Mouse (Mus musculus): ENCODE results near the gene Mrpl38.

Gene Mrpl38

DNA sequence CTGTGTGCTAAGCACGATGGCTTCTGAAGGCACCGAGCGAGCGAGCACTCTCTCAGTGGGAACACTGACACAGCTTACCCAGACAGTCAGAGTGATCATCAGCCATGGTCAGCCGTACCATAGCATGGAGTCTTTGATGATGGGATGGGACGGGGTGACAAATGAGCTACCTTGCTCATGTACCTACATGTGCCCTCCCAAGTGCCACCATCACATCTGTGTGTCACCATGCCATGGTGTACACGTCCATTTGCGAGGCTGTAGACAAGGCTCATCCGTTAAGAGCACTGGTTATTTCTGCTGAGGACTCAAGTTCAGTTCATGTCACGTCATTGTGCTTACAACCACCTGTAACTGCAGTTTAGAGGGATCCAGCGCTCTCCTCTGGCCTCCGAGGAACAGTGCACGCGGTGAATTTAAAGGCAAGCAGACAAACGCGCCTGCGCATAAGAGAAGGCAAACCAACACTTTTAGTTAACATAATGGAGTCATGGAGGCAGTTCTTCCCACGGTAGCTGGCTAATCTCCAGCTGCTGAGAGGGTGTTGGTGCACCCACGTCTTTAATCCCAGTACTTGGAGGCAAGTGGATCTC is 27.0 kb downstream of the Mrpl38 start:
- DNase-seq (ENCODE audit: low spot score in 2 of 2) = no peak

DNA sequence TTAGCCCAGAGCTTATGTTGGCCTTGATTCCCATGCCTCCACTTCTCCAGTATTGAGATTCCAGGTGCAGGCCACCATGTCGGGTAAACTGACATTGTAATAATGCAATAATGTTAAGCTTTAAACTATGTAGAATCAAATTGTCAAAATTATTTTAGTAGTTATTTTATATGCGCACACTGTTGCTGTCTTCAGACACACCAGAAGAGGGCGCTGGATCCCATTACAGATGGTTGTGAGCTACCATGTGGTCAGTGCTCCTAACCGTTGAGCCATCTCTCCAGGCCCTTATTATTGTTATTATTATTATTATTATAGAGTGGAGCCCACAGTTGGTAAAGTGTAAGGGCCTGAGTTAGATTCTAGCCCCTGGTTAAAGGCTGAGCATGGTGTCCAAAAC is 27.6 kb downstream of the Mrpl38 start:
- no peak for DNase-seq (ENCODE audit: low spot score in 2 of 2)

DNA sequence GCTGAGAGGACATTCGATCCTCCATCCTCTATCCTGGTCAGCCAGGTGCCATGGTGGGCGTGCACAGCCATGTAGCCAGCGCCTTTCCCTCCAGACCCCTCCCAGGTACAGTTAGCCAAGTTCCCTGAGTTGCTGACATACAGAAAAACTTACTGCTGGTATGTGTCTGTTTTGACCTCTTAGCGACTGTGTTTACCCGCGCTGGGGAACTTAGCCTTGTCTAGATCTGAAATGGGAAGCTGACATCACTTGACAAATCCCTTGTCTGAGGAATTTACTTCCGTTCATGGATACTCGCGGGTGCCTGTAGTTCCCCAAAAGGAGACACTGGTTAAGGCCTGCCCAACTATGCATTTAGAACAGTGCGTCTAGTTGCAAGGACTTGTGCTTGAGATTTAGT is 28.1 kb downstream of the Mrpl38 start:
- DNase-seq (ENCODE audit: low spot score in 2 of 2) = no peak

DNA sequence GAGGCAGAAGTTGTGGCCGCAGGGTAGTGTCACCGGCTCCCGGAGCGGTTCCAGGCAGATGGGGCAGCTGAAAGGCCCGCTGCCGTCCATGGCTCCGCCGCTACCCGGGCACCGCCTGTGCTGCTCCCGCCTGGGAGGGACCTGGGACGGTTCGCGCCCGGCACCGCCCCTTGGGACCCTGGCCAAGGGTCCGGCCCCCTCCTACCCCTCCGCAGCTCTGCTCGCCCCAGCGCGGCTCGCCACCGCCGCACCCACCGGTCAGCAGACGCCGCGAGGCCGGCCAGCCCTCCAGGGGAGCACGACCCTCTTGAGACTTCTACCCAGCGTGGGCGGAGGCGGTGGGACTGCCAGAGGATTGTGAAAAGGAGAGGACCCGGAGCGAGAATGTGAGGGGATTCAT is 28.5 kb downstream of the Mrpl38 start:
- no peak for DNase-seq (ENCODE audit: low spot score in 2 of 2)

DNA sequence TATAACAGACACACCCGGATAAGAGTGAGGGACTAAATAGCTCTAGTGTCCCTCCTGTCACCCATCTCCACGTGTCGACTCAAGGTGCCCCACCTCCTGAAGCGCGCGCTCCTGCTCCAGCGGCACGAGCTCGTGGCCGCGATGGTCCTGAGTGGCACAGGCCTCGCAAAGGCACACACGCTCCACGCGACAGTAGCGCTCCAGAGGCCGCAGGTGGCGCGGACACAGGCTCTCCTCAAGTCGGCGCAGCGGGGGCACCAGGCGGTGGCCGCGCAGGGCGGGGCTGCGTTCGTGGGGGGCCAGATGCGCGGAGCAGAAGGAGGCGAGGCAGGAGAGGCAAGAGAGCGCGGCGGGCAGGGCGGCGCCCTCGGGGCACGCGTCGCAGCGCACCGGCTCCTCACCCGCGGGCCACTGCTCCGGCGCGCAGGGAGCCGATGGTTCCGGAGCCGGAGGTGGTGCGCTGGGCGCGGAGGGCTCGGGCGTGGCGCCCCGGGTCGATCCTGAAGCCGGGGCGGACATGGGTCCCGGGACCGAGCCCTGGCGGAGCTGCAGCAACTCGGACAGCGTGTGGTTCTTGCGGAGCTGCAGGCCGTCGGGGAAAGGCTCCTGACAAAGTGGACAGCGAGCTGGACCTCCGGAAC is 29.1 kb downstream of the Mrpl38 start:
- DNase-seq (ENCODE audit: low spot score in 2 of 2) = no peak

DNA sequence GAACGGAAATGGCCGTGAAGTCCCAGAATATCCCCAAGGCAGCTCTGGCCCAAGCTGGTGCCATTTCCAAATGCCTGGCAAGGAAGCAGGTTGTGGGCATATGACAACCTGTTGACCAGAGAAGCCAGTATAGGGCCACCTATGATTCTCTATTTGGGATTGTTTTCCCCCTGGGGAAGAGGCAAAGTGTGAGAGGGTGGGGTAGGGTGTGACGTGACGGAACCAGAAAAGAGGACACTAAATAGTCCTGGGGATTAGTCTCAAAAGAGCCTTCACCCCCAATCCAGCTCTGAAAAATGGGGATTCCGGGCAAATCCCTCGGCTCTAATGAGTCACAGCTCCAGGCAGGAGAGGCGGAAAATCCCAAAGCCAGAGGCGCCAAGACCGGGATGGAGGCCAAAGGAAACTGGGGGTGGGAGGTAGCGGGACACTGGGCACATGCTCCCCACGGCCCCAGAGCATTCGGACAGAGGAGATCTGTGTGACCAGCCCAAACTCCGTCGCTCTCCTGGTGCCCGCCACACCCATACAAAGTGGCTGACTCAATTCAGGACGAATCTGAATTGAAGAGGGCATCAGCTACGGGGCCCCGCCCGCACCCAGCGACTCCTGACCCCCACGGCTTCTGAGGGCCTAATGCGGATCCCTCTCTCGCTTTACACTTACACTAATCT is 30.1 kb downstream of the Mrpl38 start:
- DNase-seq (ENCODE audit: low spot score in 2 of 2) = no peak

DNA sequence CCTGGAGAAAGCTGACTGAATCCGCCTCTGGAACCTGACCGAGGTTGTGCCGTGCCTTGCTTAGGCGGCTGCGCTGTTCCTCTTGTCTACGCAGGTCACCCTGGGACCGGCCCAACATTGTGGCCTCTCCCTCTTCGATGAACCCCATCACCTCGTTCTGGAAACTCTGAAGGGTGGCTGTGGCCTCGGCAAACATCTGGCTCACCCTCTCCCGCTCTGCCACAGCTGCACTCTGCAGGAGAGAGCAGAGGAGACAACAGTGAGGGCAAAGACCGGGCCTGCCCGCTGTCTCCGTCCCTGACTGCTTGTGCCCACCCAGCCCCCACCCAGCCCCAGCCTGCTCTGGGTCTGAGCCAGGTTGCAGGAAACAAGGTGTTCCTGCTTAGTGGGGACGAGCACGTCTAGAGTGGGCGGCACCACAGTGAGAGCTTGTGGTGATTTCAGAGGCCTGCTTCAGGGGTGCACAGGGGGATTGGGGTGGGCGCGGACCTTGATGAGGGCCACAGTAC is 30.8 kb downstream of the Mrpl38 start:
- no peak for DNase-seq (ENCODE audit: low spot score in 2 of 2)

DNA sequence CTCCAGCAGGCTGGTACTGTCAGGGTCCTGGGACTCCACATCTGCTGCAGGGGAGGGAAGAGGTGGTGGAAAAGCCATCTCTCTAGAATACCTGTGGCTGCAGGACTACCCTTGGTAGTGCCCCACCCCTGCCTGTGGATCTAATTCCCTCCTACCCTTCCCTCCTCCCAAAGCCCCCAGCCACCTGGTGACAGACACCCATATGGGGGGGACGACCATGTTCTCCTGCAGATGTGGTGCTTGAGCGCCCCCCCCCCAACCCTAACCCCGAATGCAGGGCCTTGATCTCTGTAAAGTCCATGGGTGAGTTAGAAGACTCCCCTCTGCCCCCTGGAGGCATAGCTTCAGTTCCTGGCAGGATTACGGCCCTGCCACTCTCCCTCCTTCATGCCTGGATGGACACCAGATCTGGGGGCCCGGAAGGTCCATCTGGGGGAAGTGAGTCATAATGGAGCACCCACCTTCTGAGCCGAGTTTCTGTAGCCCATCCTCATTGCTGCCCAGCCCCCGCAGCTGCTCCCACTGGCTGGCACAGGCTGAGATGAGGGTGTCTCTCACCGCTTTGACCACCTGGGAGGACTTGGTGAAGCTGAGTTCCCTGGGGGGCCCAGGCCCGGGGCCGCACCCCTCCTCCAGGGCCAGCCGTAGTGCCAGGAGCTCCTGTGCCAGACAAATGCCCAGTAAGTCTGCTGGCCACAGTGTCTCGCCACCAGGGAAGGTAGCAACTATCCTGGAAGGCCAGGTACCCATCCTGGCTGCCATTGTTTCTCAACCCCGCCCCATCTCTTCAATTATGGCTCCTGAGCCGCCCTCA is 31.5 kb downstream of the Mrpl38 start:
- DNase-seq (ENCODE audit: low spot score in 2 of 2) = no peak

DNA sequence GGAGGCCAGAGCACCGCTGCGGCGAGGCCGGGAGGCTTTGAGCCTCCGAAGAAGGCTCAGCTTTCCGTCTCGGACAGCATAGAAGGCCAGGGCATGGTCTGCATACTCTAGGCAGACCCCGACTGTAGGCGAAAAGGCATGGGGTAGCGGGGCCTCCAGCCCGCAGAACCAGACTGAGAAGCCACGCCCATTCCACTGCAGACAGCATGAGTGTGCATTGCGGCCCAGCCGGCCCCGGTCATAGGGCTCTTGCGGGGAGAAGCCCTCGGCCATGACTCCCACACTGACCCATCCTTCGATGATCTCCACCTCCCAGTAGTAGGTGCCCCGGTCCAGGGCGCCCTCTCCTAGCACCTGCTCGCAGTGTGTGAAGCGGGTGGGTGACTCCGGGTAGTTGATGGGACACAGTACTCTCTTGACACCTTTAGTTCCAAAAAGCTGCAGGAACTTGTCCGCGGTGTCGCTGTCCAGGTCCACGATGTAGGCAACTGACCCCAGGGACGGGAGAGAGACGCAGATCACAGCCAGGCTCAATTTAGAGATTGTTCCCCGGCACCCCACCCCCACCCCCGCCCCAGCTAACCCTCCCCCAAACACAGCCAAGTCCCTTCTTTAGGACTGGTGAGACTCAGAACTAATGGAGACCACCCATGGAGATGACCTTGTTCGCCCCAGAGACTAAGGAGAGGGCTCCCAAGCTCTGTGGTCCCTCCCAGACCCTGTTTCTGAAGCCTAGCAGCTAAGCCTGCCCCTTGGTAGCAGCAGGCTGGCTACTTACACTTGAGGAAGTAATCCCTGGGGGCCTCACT is 32.3 kb downstream of the Mrpl38 start:
- DNase-seq (ENCODE audit: low spot score in 2 of 2) = no peak

DNA sequence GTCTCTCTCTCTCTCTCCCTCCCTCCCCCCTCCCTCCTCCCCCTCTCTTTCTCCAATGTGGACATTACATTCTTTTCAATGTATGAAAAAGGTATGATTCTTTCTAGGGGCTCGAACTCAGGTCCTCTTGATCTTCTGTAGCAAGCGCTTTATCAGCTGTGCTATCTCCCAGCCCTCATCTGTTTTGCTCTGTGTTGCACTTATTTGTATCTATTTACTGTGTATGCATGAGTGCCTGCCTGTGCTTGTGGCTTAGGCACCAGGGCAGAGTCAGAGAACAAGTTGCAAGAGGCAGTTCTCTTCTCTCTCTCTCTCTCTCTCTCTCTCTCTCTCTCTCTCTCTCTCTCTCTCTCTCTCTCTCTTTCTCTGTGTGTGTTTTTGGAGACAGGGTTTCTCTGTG is 33.6 kb downstream of the Mrpl38 start:
- DNase-seq (ENCODE audit: low spot score in 2 of 2) = no peak

DNA sequence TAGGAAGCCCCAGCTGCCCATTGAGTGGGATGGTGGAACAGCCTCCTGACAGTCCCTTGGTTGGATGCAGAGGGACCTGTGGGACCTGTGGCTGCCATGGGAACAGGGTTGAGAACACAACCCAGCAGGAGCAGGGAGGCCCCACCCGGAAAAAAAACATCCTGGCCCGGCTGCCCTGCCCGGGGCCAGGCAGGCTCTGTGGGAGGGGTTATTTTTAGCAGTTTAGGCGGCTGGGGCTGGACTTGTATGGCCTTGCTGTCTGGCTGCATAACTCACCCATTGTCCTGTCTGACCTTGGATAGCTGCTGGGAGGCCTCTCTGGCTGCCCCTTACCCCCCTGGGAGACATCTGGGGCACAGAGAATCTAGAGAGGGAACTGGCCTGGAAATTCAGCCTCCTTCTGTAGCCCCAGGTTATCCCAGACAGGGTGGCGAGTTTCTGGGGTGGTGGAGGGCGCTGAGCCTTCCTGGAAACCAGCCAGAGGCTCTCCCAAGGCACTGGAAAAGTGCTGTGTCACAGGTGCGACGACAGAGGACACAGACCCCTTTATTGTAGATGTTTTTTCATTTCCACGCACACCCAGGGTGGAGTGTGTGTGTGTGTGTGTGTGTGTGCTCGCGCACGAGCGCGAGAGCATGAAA is 34.5 kb downstream of the Mrpl38 start:
- no peak for DNase-seq (ENCODE audit: low spot score in 2 of 2)

DNA sequence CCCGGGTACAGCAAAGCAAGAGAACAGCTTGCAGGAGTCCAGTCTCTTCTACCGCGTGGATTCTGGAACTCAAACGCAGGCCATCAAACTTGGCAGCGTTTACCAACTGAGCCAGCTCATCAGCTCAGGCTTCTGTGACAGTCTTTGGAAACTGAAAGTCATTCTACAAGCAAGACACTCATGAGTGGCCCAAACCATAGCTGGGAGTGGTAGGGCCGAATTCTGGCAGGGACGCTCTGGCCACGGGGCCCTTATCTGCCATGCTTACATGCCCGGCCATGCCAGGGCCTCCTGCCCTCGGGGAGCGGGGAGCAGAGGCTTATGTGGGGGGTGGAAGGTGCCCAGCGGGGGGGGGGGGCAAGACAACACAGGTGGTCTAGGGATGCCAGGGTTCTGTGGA is 35.1 kb downstream of the Mrpl38 start:
- no peak for DNase-seq (ENCODE audit: low spot score in 2 of 2)

DNA sequence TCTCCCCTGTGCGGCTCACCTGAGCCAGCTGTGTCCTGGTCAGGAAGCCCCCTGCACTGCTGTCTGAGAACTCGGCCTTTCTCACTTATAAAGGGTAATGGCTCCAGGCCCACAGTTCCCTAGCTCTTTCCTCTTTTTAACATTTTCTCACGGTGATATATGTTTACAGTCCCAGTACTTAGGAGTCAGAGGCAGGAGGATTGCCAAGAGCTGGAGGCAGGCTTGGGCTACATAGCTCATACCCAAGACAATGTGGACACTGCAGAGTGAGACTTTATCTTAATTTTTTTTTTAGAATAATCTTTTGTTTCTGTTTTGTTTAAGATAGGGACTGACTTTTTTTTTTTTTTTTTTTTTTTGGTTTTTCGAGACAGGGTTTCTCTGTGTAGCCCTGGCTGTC is 36.2 kb downstream of the Mrpl38 start:
- DNase-seq (ENCODE audit: low spot score in 2 of 2) = no peak

DNA sequence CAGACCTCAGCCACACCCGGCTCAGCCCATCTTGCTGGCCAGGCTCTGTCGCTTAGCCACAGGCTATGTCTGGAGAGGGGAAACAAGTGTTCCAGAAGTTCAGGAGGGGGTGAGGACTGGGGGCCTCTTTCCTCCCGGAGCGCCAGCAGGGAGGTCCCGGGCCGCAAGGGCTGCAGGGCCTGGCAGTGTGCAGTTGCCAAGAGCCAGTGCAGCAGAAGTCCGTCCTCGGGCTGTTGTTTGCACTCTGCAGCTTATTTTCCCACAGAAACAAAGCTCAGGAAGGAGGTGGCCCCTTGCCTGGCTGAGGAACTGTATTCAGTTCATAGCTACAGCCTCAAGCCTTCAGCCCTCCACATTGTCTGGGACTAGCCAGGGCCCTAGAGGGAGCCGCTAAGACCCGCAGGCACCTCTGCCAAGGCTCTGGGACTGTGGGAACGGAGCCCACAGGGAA is 36.7 kb downstream of the Mrpl38 start:
- no peak for DNase-seq (ENCODE audit: low spot score in 2 of 2)

DNA sequence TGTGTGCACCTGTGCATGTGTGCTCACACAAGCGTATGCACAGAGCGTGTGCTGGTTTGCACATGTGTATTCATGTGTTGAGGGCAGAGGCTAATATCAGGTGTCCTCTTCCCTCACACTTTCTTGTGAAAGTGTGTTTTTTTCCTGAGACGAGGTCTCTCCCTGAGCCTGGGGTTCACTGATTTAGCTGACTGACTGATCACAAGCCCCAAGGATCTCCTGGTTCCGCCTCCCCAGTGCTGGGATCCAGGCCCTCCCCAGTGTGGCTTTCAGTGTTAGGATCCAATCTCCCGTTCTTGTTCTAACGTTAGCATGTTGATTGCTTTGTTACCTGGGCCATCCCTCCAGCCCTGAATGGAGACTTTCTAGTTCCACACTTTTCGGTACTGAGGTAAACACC is 37.8 kb downstream of the Mrpl38 start:
- no peak for DNase-seq (ENCODE audit: low spot score in 2 of 2)

DNA sequence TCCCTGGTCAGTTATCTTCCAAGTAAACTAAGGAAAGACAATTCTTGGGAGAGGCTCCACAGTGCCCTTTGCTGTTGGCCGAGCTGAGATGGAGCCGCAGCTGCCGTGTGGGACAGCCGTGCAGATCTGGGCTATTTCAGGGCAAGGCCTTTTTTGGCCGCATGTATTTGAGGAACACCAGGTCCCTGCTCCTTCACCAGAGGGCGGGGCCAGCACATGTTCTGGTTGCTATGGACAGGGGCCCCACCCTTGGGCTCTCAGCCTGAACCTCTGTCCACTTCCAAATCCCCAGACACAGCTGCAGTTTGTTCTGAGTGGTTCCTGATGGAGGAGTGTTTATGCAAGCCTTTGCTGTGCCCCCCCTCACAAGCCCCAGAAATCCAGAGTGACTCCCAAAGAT is 38.3 kb downstream of the Mrpl38 start:
- no peak for DNase-seq (ENCODE audit: low spot score in 2 of 2)

DNA sequence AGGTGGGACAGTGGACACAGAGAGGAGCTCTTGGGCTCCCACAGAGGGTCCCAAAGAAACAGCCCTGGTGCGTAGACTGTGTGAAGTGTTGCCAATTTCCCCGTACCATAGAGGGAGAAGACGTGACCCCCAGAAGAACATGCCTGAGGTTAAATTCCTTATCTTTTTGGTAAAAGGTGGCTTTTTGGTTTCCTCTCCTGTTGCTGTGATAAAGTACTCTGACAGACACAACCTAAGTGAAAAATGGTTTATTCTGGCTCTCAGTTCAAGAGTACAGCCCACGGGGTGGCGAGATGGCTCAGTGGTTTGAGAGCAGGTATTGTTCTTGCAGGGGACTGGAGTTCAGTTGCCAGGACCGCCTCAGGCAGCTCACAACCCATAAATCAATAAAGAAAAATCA is 39.2 kb downstream of the Mrpl38 start:
- no peak for DNase-seq (ENCODE audit: low spot score in 2 of 2)

DNA sequence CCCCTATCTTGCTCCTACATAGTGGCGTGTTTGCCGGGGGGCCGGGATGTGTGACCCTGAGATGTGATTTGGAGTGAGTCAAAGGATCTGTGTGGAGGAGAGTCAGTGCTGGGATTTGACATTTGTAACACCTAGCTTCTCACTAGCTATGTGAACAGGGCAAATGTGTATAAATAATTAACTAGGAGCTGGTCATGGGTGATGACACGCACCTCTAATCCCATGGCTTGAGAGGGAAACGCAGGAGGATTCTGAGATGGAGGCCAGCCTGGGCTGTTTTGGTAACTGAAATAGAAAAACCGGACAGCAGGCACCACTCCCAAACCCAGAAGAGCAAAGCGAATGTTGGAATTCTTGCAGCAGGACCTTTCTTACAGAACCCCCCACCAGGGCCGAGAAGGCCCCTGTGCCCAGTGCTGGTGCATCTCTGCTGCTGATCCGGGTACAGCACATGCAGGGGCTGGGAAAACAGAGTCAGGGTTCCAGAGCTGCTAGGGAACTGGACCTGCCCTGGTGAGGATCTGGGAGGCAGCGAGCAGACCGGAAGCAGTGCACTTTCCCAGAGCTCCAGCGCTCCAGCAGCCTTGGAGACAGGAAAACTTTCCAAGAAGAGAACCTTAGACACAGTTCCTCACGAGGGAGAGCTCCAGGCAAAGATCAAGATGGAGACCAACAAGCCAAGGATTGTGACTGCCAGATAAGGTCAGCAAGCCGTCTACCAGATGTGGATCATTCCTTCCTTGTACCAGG is 39.8 kb downstream of the Mrpl38 start:
- no peak for DNase-seq (ENCODE audit: low spot score in 2 of 2)

DNA sequence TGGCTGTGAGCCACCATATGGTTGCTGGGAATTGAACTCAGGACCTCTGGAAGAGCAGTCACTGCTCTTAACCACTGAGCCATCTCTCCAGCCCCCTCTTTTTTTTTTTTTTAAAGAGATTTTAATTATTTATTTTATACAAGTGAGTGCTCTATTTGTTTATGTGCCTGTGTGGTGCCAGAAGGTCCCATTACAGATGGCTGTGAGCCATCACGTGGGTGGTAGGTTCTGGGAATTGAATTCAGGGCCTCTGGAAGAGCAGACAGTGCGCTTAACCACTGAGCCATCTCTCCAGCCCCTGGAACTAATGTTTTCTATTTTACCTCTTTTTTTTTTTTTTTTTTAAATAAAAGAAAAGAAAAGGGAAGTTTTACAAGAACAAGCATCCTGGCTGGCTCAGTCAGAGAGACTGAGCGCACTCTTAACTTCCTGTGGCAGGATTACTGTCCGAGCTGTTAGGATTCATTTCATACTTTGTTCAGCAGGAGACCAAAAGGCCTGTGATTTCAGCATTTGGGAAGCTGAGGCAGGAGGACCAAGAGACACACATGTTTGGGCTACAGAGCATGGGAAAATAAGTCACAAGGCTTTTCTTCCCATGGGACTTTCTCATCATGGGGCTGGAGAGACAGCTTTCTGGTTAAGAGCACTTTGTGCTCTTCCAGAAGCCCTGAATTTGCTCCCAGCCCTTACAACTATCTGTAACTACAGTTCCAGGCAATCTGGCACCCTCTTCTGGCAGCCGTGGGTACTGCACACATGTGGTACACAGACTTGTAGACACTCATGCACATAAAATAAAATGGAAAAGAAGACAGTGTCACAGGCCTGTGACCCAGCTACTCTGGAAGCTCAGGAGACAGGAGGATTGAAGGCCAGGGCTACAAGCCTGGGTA is 42.2 kb downstream of the Mrpl38 start:
- no peak for DNase-seq (ENCODE audit: low spot score in 2 of 2)

Measured in cerebellum, postnatal 4 days (tissue).